In the genomic region with DNA sequence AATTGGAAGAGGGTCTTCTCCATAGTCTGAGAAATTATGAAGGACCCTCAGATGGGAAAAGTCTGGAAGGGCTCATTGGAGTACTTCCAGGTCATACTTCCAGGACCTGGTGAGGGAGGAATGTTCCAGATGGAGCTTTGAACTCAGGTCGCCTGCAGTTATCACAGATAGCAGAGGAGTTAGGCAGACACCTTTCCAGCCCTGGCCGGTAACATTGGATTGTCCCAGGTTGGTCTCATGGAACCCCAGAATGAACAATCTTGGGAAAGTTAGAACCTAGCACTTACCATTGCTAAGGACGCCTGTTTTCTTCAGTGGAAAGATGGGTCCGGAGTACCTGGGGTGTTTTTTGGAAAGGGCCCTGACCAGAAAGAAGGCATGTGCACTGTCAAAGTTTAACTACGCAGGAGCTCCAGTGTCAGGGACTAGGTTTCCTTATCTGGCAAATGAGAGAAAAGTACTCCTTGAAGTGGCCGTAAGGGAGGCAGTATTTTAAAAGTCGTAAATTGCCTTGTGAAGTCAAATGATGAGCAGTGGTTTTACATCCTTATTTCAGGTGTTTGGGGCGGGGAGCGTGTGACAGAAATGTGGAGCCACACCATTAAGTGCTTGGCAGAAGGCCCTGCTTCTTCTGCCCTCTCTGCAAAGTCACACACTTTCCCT, we compare ENCODE assay signal across 9 mouse cellular contexts. TPM values are rescaled to one million over a fixed set of nuclear protein-coding genes. Genes with fewer than 3 reads are reported as not detected.
DNase-seq lines count a peak whose midpoint lies in the region; ATAC-seq lines count a peak whose summit lies in the region.
"Had no signal": no experiment of that assay in that cellular context is flagged by ENCODE, and none has a peak within 500 bp of the region (broad histone marks: within the 10 kb centered on the region; RNA-seq: fewer than 3 reads in every experiment).

No protein-coding gene starts in this region.

- intact Hi-C loops in gastrocnemius, postnatal 14 days (cut with DNase I; ENCODE audit: low total_unique reads) = no loop called here

- ATAC-seq in erythroblast, adult 5-6 weeks (replicated peaks; ENCODE audit: low FRiP score, poor library complexity, severe bottlenecking) = no peak
- ATAC-seq in midbrain, embryonic 11.5 days (ENCODE audit: low FRiP score) = no peak
- ATAC-seq in activated CD4-positive, CD25-positive, alpha-beta regulatory T cell, adult 4 months = no peak

- H3K27me3 ChIP-seq in erythroblast, embryonic 14.5 days (ENCODE audit: control insufficient read depth) = peaks cover 9% of the 10 kb centered on the region
- H3K27me3 ChIP-seq in embryonic facial prominence, embryonic 10.5 days (replicated peaks; ENCODE audit: low read depth, poor library complexity, severe bottlenecking) = no peaks in the 10 kb centered on the region; the same call in 1 of the 2 replicates
- H3K27me3 ChIP-seq in midbrain, embryonic 11.5 days (ENCODE audit: control insufficient read depth, insufficient read depth, low read length) = no peaks in the 10 kb centered on the region

- DNase-seq in embryonic facial prominence, embryonic 10.5 days (ENCODE audit: low spot score) = no peak
- peak; percentile 18 for DNase-seq in induced T-regulatory cell, adult 2 months (ENCODE audit: low read depth)
- DNase-seq in midbrain, embryonic 11.5 days (ENCODE audit: low spot score, missing footprints) = no peak
- DNase-seq in gastrocnemius, postnatal 14 days = no peak
- DNase-seq in thymus, postnatal 10 days (ENCODE audit: low spot score in 2 of 2) = no peak

- peaks cover 21% of the 10 kb centered on the region for H3K4me1 ChIP-seq in erythroblast, embryonic 14.5 days (ENCODE audit: control insufficient read depth)
- peaks cover 18% of the 10 kb centered on the region for H3K4me1 ChIP-seq in embryonic facial prominence, embryonic 10.5 days
- H3K4me1 ChIP-seq in midbrain, embryonic 11.5 days (ENCODE audit: control insufficient read depth, insufficient read depth, low read length) = peaks cover 7% of the 10 kb centered on the region

- 66% methylated on average over 9 of the region's 9 CpGs for WGBS in embryonic facial prominence, embryonic 10.5 days
- WGBS in midbrain, embryonic 11.5 days = 68% methylated on average over 9 of the region's 9 CpGs

- H3K27ac ChIP-seq in embryonic facial prominence, embryonic 10.5 days (replicated peaks) = peak overlapping the region; percentile 90
- H3K27ac ChIP-seq in midbrain, embryonic 11.5 days (ENCODE audit: low read depth, low read length) = no peak overlapping the region

- H3K9ac ChIP-seq in midbrain, embryonic 11.5 days (ENCODE audit: low read length) = peak overlapping the region; percentile 73

- H3K9me3 ChIP-seq in erythroblast, embryonic 14.5 days (ENCODE audit: control insufficient read depth, low read length) = no peaks in the 10 kb centered on the region
- H3K9me3 ChIP-seq in embryonic facial prominence, embryonic 10.5 days = no peaks in the 10 kb centered on the region
- H3K9me3 ChIP-seq in midbrain, embryonic 11.5 days (ENCODE audit: control insufficient read depth, low read length) = no peaks in the 10 kb centered on the region

- H3K36me3 ChIP-seq in erythroblast, embryonic 14.5 days (ENCODE audit: control insufficient read depth) = peaks cover 26% of the 10 kb centered on the region
- peaks cover 42% of the 10 kb centered on the region for H3K36me3 ChIP-seq in embryonic facial prominence, embryonic 10.5 days (replicated peaks)
- H3K36me3 ChIP-seq in midbrain, embryonic 11.5 days (ENCODE audit: control insufficient read depth, insufficient read depth, low read length) = peaks cover 6% of the 10 kb centered on the region; the same call in 1 of the 2 replicates

- H3K4me2 ChIP-seq in midbrain, embryonic 11.5 days = peak overlapping the region; percentile 82

- peak overlapping the region; percentile 74 for H3K4me3 ChIP-seq in erythroblast, embryonic 14.5 days (replicated peaks)
- H3K4me3 ChIP-seq in embryonic facial prominence, embryonic 10.5 days = peak overlapping the region; percentile 82
- peak overlapping the region; percentile 48 for H3K4me3 ChIP-seq in midbrain, embryonic 11.5 days (ENCODE audit: low read depth, low read length)

RNA-seq across cellular contexts. Expression of a gene that starts 1.1 kb away (rescaled TPM):
- 0.49 and 0.70 TPM in 2 replicates for polyA plus RNA-seq in erythroblast, embryonic 14.5 days (2012)
- total RNA-seq in erythroblast, adult 5-6 weeks (2015; ENCODE audit: low replicate concordance) = 12.1 and 15.7 TPM in 2 replicates
- total RNA-seq in erythroblast, adult 5-6 weeks (2017; ENCODE audit: low replicate concordance) = 8.1 and 12.6 TPM in 2 replicates
- polyA plus RNA-seq in embryonic facial prominence, embryonic 10.5 days (2016; fragmentation: Nextera tagmentation; extraction: Ambion mirVana) = 112 and 115 TPM in 2 replicates
- 84.7 and 85.8 TPM in 2 replicates for polyA plus RNA-seq in midbrain, embryonic 11.5 days (2014; fragmentation: Nextera tagmentation; extraction: Ambion mirVana)
- polyA plus RNA-seq in activated CD4-positive, CD25-positive, alpha-beta regulatory T cell, adult 4 months (2017; shearing (Covaris generic)) = 10 to 100 TPM; 23.0 to 29.5 TPM
- 10 to 100 TPM; 72.6 to 76.4 TPM for total RNA-seq in gastrocnemius, postnatal 14 days (2021)

RNA-seq across cellular contexts. Expression of a gene that starts 25.8 kb away (rescaled TPM):
- 4.4 and 4.9 TPM in 2 replicates for polyA plus RNA-seq in erythroblast, embryonic 14.5 days (2012)
- total RNA-seq in erythroblast, adult 5-6 weeks (2015; ENCODE audit: low replicate concordance) = 10.4 and 30.6 TPM in 2 replicates
- total RNA-seq in erythroblast, adult 5-6 weeks (2017; ENCODE audit: low replicate concordance) = 5.3 and 21.0 TPM in 2 replicates
- polyA plus RNA-seq in embryonic facial prominence, embryonic 10.5 days (2016; fragmentation: Nextera tagmentation; extraction: Ambion mirVana) = 296 and 298 TPM in 2 replicates
- 284 and 309 TPM in 2 replicates for polyA plus RNA-seq in midbrain, embryonic 11.5 days (2014; fragmentation: Nextera tagmentation; extraction: Ambion mirVana)
- 100 to 1,000 TPM; 217 to 220 TPM for polyA plus RNA-seq in activated CD4-positive, CD25-positive, alpha-beta regulatory T cell, adult 4 months (2017; shearing (Covaris generic))
- 10 to 100 TPM; 38.4 to 42.2 TPM for total RNA-seq in gastrocnemius, postnatal 14 days (2021)

RNA-seq across cellular contexts. Expression of a gene that starts 40.7 kb away (rescaled TPM):
- polyA plus RNA-seq in erythroblast, embryonic 14.5 days (2012) = not detected in 2 replicates
- total RNA-seq in erythroblast, adult 5-6 weeks (2015; ENCODE audit: low replicate concordance) = not detected in 2 replicates
- total RNA-seq in erythroblast, adult 5-6 weeks (2017; ENCODE audit: low replicate concordance) = not detected in 2 replicates
- polyA plus RNA-seq in embryonic facial prominence, embryonic 10.5 days (2016; fragmentation: Nextera tagmentation; extraction: Ambion mirVana) = not detected in 2 replicates
- 0.86 and 1.2 TPM in 2 replicates for polyA plus RNA-seq in midbrain, embryonic 11.5 days (2014; fragmentation: Nextera tagmentation; extraction: Ambion mirVana)
- polyA plus RNA-seq in activated CD4-positive, CD25-positive, alpha-beta regulatory T cell, adult 4 months (2017; shearing (Covaris generic)) = not detected
- total RNA-seq in gastrocnemius, postnatal 14 days (2021) = not detected
- polyA plus RNA-seq: gonadal fat pad, adult 2 months had no signal

RNA-seq across cellular contexts. Expression of a gene that starts 44.2 kb away (rescaled TPM):
- polyA plus RNA-seq in erythroblast, embryonic 14.5 days (2012) = 0.74 and 0.84 TPM in 2 replicates
- total RNA-seq in erythroblast, adult 5-6 weeks (2015; ENCODE audit: low replicate concordance) = 9.6 and 22.3 TPM in 2 replicates
- 3.5 and 4.0 TPM in 2 replicates for total RNA-seq in erythroblast, adult 5-6 weeks (2017; ENCODE audit: low replicate concordance)
- polyA plus RNA-seq in embryonic facial prominence, embryonic 10.5 days (2016; fragmentation: Nextera tagmentation; extraction: Ambion mirVana) = 127 and 130 TPM in 2 replicates
- 102 and 110 TPM in 2 replicates for polyA plus RNA-seq in midbrain, embryonic 11.5 days (2014; fragmentation: Nextera tagmentation; extraction: Ambion mirVana)
- polyA plus RNA-seq in activated CD4-positive, CD25-positive, alpha-beta regulatory T cell, adult 4 months (2017; shearing (Covaris generic)) = 10 to 100 TPM; 52.0 to 60.0 TPM
- 100 to 1,000 TPM; 101 to 112 TPM for total RNA-seq in gastrocnemius, postnatal 14 days (2021)

Comparison
In these comparisons a context has a peak if more than half of its experiments do, and no peak if none do; other contexts are left out.
1. RNA of a gene that starts 1.1 kb away (polyA plus RNA-seq): 112 to 115 TPM in embryonic facial prominence, embryonic 10.5 days, 84.7 to 85.8 TPM in midbrain, embryonic 11.5 days and 23.0 to 29.5 TPM in activated CD4-positive, CD25-positive, alpha-beta regulatory T cell, adult 4 months; 0.49 to 0.70 TPM in erythroblast, embryonic 14.5 days; every median in the first group is over 10 times any median in the second.
2. RNA of a gene that starts 25.8 kb away (polyA plus RNA-seq): 284 to 309 TPM in midbrain, embryonic 11.5 days, 296 to 298 TPM in embryonic facial prominence, embryonic 10.5 days and 217 to 220 TPM in activated CD4-positive, CD25-positive, alpha-beta regulatory T cell, adult 4 months; 4.4 to 4.9 TPM in erythroblast, embryonic 14.5 days; every median in the first group is over 10 times any median in the second.
3. Peak in every context shown above with its lines, with median percentiles within 50 percentile points of each other: H3K4me3 ChIP-seq.